Mouse (Mus musculus) embryonic fibroblast, embryonic 13.5 days (primary cell): ENCODE data around the gene Wbp2nl.

Experiments used
- CTCF ChIP-seq: IDR thresholded peaks from 2 replicates; pipeline ENCODE4 v1.5.1; 2011; ENCODE audit warnings: mild to moderate bottlenecking, control low read depth, low read length, moderate library complexity, borderline replicate concordance; ENCODE audit not compliant: insufficient read depth
- POLR2A ChIP-seq: IDR thresholded peaks from 2 replicates; pipeline ENCODE4 v1.6.1; 2011; ENCODE audit warnings: low read depth, mild to moderate bottlenecking, control low read depth, low read length, moderate library complexity

- TF ChIP-seq CTCF (no peak), POLR2A (no peak)
Observed at GRCm38 (mm10) chr15:82307107-82307506, 8.4 kb downstream of the Wbp2nl start.
